Mouse (Mus musculus) macrophage (primary cell): Measurements from ENCODE around the gene Olfr1158. TPM values are rescaled to one million over a fixed set of nuclear protein-coding genes. Genes with fewer than 3 reads are reported as not detected.
"Not testable (repeated sequence)": the region's sequence is repeated elsewhere in the genome, so short reads cannot be mapped to it uniquely, and the experiment has no call there.

Experiments
- H3K27ac ChIP-seq: fragments of 350-480 bp; formaldehyde crosslinking; 2 replicates; pipeline ENCODE4 v1.9.0; 2021
- H3K36me3 ChIP-seq: fragments of 350-480 bp; formaldehyde crosslinking; 2 replicates; pipeline ENCODE4 v1.9.0; 2021; ENCODE audit errors: inconsistent target
- H3K4me3 ChIP-seq: fragments of 350-480 bp; formaldehyde crosslinking; 2 replicates; pipeline ENCODE4 v1.9.0; 2021; ENCODE audit errors: inconsistent target
- H3K79me2 ChIP-seq: fragments of 350-480 bp; formaldehyde crosslinking; 2 replicates; pipeline ENCODE4 v1.9.0; 2021; ENCODE audit errors: inconsistent target
- WGBS: methylation state at CpG from one replicate; pipeline ENCODE4 v1.1.7; 2026; ENCODE audit warnings: inconsistent platforms; ENCODE audit not compliant: missing documents; 5-methylcytosine and 5-hydroxymethylcytosine counted together
- polyA plus RNA-seq: library from polyadenylated mRNA; stranded (reverse); fragments of 250-400 nt; gene quantifications from 3 replicates; pipeline ENCODE4 v1.2.4, GENCODE M21; 2018; ENCODE audit warnings: inconsistent platforms
- total RNA-seq, 78 experiments: library from RNA; depleted of rRNA; stranded (reverse); fragments of 250-400 nt; gene quantifications; 1 replicate in 9 of 78; 2 replicates in 24 of 78; 3 replicates in 43 of 78; 4 replicates in 2 of 78; pipeline ENCODE4 v1.2.4; 2018; ENCODE audit warnings: inconsistent platforms in 56 of 78

Olfr1158 gene
- total RNA-seq (2018; cell fraction: chromatin; rRNA removed), result not detected
- total RNA-seq (2018; cell fraction: cytosol; rRNA removed), result not detected
- not detected for total RNA-seq (2018; cell fraction: nucleus; rRNA removed)
- polyA plus RNA-seq, result not detected in 3 replicates

GRCm38 (mm10) chr2:87989813-87990212, at the start of gene Olfr1158:
TSS of gene Olfr1158 (plus strand) at chr2:87990113.
- H3K79me2 ChIP-seq, result no peaks in the 10 kb centered on the region
- H3K36me3 ChIP-seq, result no peaks in the 10 kb centered on the region
- H3K4me3 ChIP-seq, result no peak within 1 kb of the TSS
- H3K27ac ChIP-seq, result no peak within 1 kb of the TSS

DNA sequence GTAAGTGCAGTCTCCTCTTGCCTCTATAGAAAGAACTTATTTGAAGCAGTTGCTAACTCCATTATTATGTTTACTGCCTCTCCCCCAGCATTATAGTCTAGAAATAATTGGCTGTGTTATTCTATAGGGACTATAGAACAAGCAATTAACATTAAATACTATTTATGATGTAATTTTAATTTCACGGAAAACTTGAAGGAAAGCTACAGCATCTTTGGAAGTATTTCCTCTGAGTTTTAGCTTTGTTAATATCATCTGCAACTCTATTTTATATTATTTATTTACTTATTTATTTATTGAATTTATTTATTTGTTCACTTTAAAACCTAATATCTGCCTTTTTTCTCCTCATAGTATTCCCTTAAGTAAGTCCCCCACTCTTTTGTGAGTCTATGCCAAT, 44.9 kb upstream of the Olfr1158 start, which contains the start of gene Olfr1155:
Gene Olfr1155 (minus strand): TSS at position 101 of the 400 bp plus-strand sequence.
- no peaks in the 10 kb centered on the region for H3K79me2 ChIP-seq
- no peak within 1 kb of the TSS for H3K27ac ChIP-seq
- H3K36me3 ChIP-seq, result no peaks in the 10 kb centered on the region
- 100% methylated on average over 1 of the region's 1 CpGs for WGBS
- no peak within 1 kb of the TSS for H3K4me3 ChIP-seq

GRCm38 (mm10) chr2:87953000-87953399, 36.9 kb upstream of the Olfr1158 start, which contains the start of gene Olfr1156:
TSS of gene Olfr1156 (minus strand) at chr2:87953100.
- H3K4me3 ChIP-seq, result no peak within 1 kb of the TSS
- no peaks in the 10 kb centered on the region for H3K79me2 ChIP-seq
- H3K36me3 ChIP-seq, result no peaks in the 10 kb centered on the region
- H3K27ac ChIP-seq, result no peak within 1 kb of the TSS

DNA sequence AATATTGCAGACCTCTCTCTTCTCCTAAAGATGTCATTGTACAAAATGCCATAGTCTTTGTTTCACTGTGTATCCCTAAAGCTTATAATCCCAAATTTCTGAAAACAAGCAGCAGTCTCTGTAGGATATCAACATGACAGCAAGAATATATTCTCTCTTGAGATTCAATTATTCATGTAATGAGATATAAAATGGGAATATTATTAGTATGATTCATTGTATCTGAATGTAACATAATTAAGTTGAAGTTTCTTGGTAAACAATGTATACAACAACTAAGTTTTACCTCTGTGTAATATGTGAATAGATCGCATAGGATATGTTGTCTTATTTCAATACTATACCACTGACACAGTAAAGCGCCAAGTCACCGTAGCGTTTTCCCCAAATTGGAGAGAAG, 21.7 kb upstream of the Olfr1158 start, which contains the start of gene Olfr1157:
Gene Olfr1157 (minus strand): TSS at position 101 of the 400 bp plus-strand sequence.
- WGBS, result 91% methylated on average over 3 of the region's 4 CpGs
- H3K4me3 ChIP-seq, result no peak within 1 kb of the TSS
- no peak within 1 kb of the TSS for H3K27ac ChIP-seq
- no peaks in the 10 kb centered on the region for H3K36me3 ChIP-seq
- no peaks in the 10 kb centered on the region for H3K79me2 ChIP-seq

GRCm38 (mm10) chr2:87974563-87974962, 15.3 kb upstream of the Olfr1158 start, which contains the start of gene Olfr74:
TSS of gene Olfr74 (minus strand) at chr2:87974663.
- H3K36me3 ChIP-seq, result no peaks in the 10 kb centered on the region
- H3K79me2 ChIP-seq, result no peaks in the 10 kb centered on the region
- no peak within 1 kb of the TSS for H3K27ac ChIP-seq
- no peak within 1 kb of the TSS for H3K4me3 ChIP-seq
- WGBS, result 63% methylated on average over 3 of the region's 3 CpGs

- no peak within 1 kb of the TSS for H3K27ac ChIP-seq
- no peaks in the 10 kb centered on the region for H3K79me2 ChIP-seq
- H3K4me3 ChIP-seq, result no peak within 1 kb of the TSS
- no peaks in the 10 kb centered on the region for H3K36me3 ChIP-seq
These were observed 17.8 kb downstream of the Olfr1158 start, which contains the start of gene Olfr1160 for GRCm38 (mm10) chr2:88007515-88008318. TSS of gene Olfr1160 (minus strand) at chr2:88008268.

DNA sequence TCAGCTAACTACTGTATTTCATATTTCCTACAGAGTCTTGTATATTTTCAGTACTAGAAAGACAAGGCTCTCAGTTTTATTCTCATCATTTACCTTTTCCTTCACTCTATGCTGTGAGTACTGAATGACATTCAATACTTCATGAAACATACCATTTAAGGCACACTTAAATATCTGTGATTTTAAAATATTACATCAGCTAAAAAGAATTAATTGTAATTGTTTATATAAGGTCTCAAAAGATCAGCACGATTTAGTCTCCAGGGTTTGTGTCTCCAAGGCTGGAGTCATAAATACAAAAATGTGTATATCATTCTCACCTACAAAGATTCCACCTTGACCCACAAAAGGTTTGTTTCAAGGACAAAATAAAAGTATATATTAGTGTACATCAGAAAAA, 32.6 kb downstream of the Olfr1158 start, which contains the start of gene Olfr1161:
Gene Olfr1161 (plus strand): TSS at position 301 of the 400 bp plus-strand sequence.
- H3K36me3 ChIP-seq, H3K4me3 ChIP-seq, H3K27ac ChIP-seq, H3K79me2 ChIP-seq: not testable (repeated sequence)
- WGBS, result 75% methylated on average over 1 of the region's 1 CpGs

GRCm38 (mm10) chr2:88037599-88037998, 47.7 kb downstream of the Olfr1158 start, which contains the start of gene Olfr73:
TSS of gene Olfr73 (minus strand) at chr2:88037699.
- H3K27ac ChIP-seq, result no peak within 1 kb of the TSS
- no peaks in the 10 kb centered on the region for H3K79me2 ChIP-seq
- H3K4me3 ChIP-seq, result no peak within 1 kb of the TSS
- no peaks in the 10 kb centered on the region for H3K36me3 ChIP-seq

Other genes starting within 250 kb of the Olfr1158 start
- not detected in 3 replicates for gene Olfr1140, start 246.4 kb upstream of the Olfr1158 start, polyA plus RNA-seq
- gene Olfr1141, start 236.1 kb upstream of the Olfr1158 start, polyA plus RNA-seq, result not detected in 3 replicates
- gene Olfr152, start 210.6 kb upstream of the Olfr1158 start, polyA plus RNA-seq, result not detected in 3 replicates
- gene Olfr1143, start 189.5 kb upstream of the Olfr1158 start, polyA plus RNA-seq, result not detected in 3 replicates
- gene Olfr1145, start 180.3 kb upstream of the Olfr1158 start, polyA plus RNA-seq, result not detected in 3 replicates
- not detected in 3 replicates for gene Olfr1148, start 159.6 kb upstream of the Olfr1158 start, polyA plus RNA-seq
- not detected in 3 replicates for gene Olfr1150-ps1, start 146.1 kb upstream of the Olfr1158 start, polyA plus RNA-seq
- not detected in 3 replicates for gene Olfr1151, start 134.3 kb upstream of the Olfr1158 start, polyA plus RNA-seq
- not detected in 3 replicates for gene Olfr1152, start 123.6 kb upstream of the Olfr1158 start, polyA plus RNA-seq
- gene Olfr1153, start 95.2 kb upstream of the Olfr1158 start, polyA plus RNA-seq, result not detected in 3 replicates
- not detected in 3 replicates for gene Olfr1154, start 84.9 kb upstream of the Olfr1158 start, polyA plus RNA-seq
- not detected in 3 replicates for gene Olfr1155, start 45.0 kb upstream of the Olfr1158 start, polyA plus RNA-seq
- not detected in 3 replicates for gene Olfr1156, start 37.0 kb upstream of the Olfr1158 start, polyA plus RNA-seq
- not detected in 3 replicates for gene Olfr1157, start 21.8 kb upstream of the Olfr1158 start, polyA plus RNA-seq
- gene Olfr74, start 15.4 kb upstream of the Olfr1158 start, polyA plus RNA-seq, result not detected in 3 replicates
- gene Olfr1160, start 18.2 kb downstream of the Olfr1158 start, polyA plus RNA-seq, result not detected in 3 replicates
- not detected in 3 replicates for gene Olfr1161, start 32.7 kb downstream of the Olfr1158 start, polyA plus RNA-seq
- gene Olfr73, start 47.6 kb downstream of the Olfr1158 start, polyA plus RNA-seq, result not detected in 3 replicates
- gene Olfr1162, start 61.0 kb downstream of the Olfr1158 start, polyA plus RNA-seq, result not detected in 3 replicates
- gene Olfr1163, start 81.7 kb downstream of the Olfr1158 start, polyA plus RNA-seq, result not detected in 3 replicates
- not detected in 3 replicates for gene Olfr1164, start 103.9 kb downstream of the Olfr1158 start, polyA plus RNA-seq
- not detected in 3 replicates for gene Olfr1166, start 138.2 kb downstream of the Olfr1158 start, polyA plus RNA-seq
- not detected in 3 replicates for gene Olfr1167, start 165.1 kb downstream of the Olfr1158 start, polyA plus RNA-seq
- not detected in 3 replicates for gene Olfr1168, start 191.8 kb downstream of the Olfr1158 start, polyA plus RNA-seq
- not detected in 3 replicates for gene Olfr1170, start 238.2 kb downstream of the Olfr1158 start, polyA plus RNA-seq